Mouse (Mus musculus): ENCODE results near the gene Camkmt.

- TF ChIP-seq MAFK (IDR thresholded peaks at IDR 0.05; ENCODE audit: insufficient read depth, low read depth, low read length) (no peak), ZC3H11A (IDR thresholded peaks at IDR 0.05; ENCODE audit: borderline replicate concordance, low read depth, low read length) (no peak)
Observed at GRCm38 (mm10) chr17:85218054-85218453, 127.7 kb downstream of the Camkmt start.

Measured in ES-E14 (cell line).